Comparison of ENCODE assay signal across 19 mouse cellular contexts in the genomic region with DNA sequence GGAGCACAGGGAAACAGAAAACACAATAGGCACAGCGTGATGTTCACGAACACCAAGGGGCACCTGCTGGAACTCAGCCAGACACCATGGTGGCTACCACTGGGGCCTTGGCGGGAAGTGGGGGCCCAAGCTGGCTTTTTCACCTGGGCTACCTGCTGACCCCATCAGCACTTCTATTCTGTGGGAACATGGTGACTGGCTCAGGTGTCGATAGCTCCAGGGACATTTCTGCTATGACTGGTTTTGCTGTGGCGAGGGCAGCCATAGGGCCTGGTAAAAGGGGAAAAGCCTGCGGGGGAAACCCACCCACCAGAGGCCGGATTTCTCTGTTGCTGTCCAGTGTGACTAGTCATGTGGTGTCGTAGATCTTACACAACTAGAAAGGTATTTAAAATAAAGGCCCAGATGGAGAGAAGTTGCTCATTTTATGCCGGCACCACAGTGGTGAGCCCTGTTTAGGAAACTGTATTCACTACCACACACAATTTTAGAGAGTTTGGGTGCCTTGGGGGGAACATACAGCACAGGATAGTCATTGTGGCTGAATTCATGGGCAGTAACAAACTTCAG. TPM values are rescaled to one million over a fixed set of nuclear protein-coding genes. Genes with fewer than 3 reads are reported as not detected.
A peak's percentile ranks its signal among the peaks of the same experiment; 100 is the strongest.
DNase-seq lines count a peak whose midpoint lies in the region; TF ChIP-seq lines count a peak whose summit lies in the region.
"Had no signal": no experiment of that assay in that cellular context is flagged by ENCODE, and none has a peak within 500 bp of the region (broad histone marks: within the 10 kb centered on the region; RNA-seq: fewer than 3 reads in every experiment).

No protein-coding gene starts in this region.

- peak; percentile 74 for DNase-seq in heart, adult 11 months
- DNase-seq in heart, postnatal 14 days, result no peak
- DNase-seq in spleen, postnatal 36 days (ENCODE audit: low spot score in 2 of 2), result peak; percentile 5 to 7
- DNase-seq in spleen, adult 12 weeks (ENCODE audit: low spot score), result no peak
- DNase-seq in CH12.LX (ENCODE audit: extremely low read depth), result peak; percentile 36
- DNase-seq in layer of hippocampus, adult 2 months (ENCODE audit: low spot score in 2 of 2), result no peak
- no peak for DNase-seq in embryo, embryonic 11 days
- DNase-seq: adrenal gland, adult 2 months; adrenal gland, postnatal 14 days; adrenal gland, postnatal 36 days; cerebellum, adult 11-12 months; cerebellum, adult 2 months; cerebellum, adult 9-10 months had no signal

- peak overlapping the region; percentile 57 to 64 (median 58) for H3K4me3 ChIP-seq in CH12.LX (replicated peaks in 1 of 3; ENCODE audit: low read depth in 2 of 3, low read length in 2 of 3, poor library complexity in 1 of 3)
- H3K4me3 ChIP-seq in layer of hippocampus, adult 2 months, result no peak overlapping the region
- H3K4me3 ChIP-seq: embryonic facial prominence, embryonic 13.5 days; embryonic facial prominence, embryonic 15.5 days; erythroblast, embryonic 14.5 days; forebrain, embryonic 10.5 days; forebrain, embryonic 12.5 days had no signal

- H3K27ac ChIP-seq in CH12.LX (ENCODE audit: insufficient read depth, low read depth), result peak overlapping the region; percentile 96
- no peak overlapping the region for H3K27ac ChIP-seq in layer of hippocampus, adult 2 months
- H3K27ac ChIP-seq: embryonic facial prominence, embryonic 13.5 days; embryonic facial prominence, embryonic 15.5 days; forebrain, embryonic 10.5 days; forebrain, embryonic 12.5 days had no signal

- peak overlapping the region; percentile 91 for H3K4me2 ChIP-seq in CH12.LX (ENCODE audit: insufficient read depth, low read depth, poor library complexity, severe bottlenecking)
- H3K4me2 ChIP-seq: embryonic facial prominence, embryonic 13.5 days; embryonic facial prominence, embryonic 15.5 days; forebrain, embryonic 12.5 days had no signal

- no peak for TF ChIP-seq CTCF in CH12.LX (conservative IDR thresholded peaks at IDR 0.05 in 1 of 2, IDR thresholded peaks at IDR 0.05 in 1 of 2; ENCODE audit: low read depth in 2 of 2, low read length in 2 of 2)
- TF ChIP-seq CTCF in layer of hippocampus, adult 2 months (conservative IDR thresholded peaks at IDR 0.05), result no peak

- H3K4me1 ChIP-seq in CH12.LX (ENCODE audit: control insufficient read depth in 1 of 2, insufficient read depth in 2 of 2), result peaks cover 15 to 46% of the 10 kb centered on the region in 2 experiments
- H3K4me1 ChIP-seq: forebrain, embryonic 12.5 days had no signal

- no peaks in the 10 kb centered on the region for H3K9me3 ChIP-seq in CH12.LX (replicated peaks; ENCODE audit: low read length)
- H3K9me3 ChIP-seq: embryonic facial prominence, embryonic 13.5 days; embryonic facial prominence, embryonic 15.5 days; forebrain, embryonic 10.5 days; forebrain, embryonic 12.5 days had no signal

- H3K9ac ChIP-seq in CH12.LX (ENCODE audit: insufficient read depth, low read depth), result peak overlapping the region; percentile 94
- H3K9ac ChIP-seq: embryonic facial prominence, embryonic 13.5 days; embryonic facial prominence, embryonic 15.5 days; forebrain, embryonic 12.5 days had no signal

- intact Hi-C loops in heart, postnatal 14 days (cut with DNase I), result no loop called here

- no peak for TF ChIP-seq POLR2A in CH12.LX (IDR thresholded peaks at IDR 0.05; ENCODE audit: low read depth, low read length)

- dilution Hi-C loops in CH12.LX (cut with MboI; ENCODE audit: extremely low pct_ligation_motif_present, extremely low pct_unique_long_range_greater_than_20kb, low sequenced_read_pairs), result no loop called here

- peaks cover 24% of the 10 kb centered on the region for H3K79me2 ChIP-seq in CH12.LX (replicated peaks; ENCODE audit: control insufficient read depth, extremely low read depth, insufficient read depth, poor library complexity, severe bottlenecking)

- no peak for TF ChIP-seq RAD21 in CH12.LX (IDR thresholded peaks at IDR 0.05; ENCODE audit: low read depth, low read length)

- TF ChIP-seq EP300 in CH12.LX (IDR thresholded peaks at IDR 0.05; ENCODE audit: low read length), result no peak

- no peaks in the 10 kb centered on the region for H3K27me3 ChIP-seq in CH12.LX (replicated peaks)
- H3K27me3 ChIP-seq: embryonic facial prominence, embryonic 13.5 days; embryonic facial prominence, embryonic 15.5 days; forebrain, embryonic 12.5 days had no signal

- peaks cover 4 to 22% of the 10 kb centered on the region in 2 experiments for H3K36me3 ChIP-seq in CH12.LX (replicated peaks in 1 of 2; ENCODE audit: control insufficient read depth in 1 of 2, insufficient read depth in 1 of 2, low read length in 1 of 2)
- H3K36me3 ChIP-seq: embryonic facial prominence, embryonic 15.5 days had no signal

- in situ Hi-C loops in CH12.LX (cut with MboI; ENCODE audit: low pct_ligation_motif_present, low pct_unique_long_range_greater_than_20kb, low sequenced_read_pairs), result loop anchor here (10.0 kb wide), 2 partner anchors 136 to 216 kb away; partner anchors contain the start of gene Phip

TF ChIP-seq in CH12.LX, 34 proteins besides CTCF, POLR2A, EP300 and RAD21:
- TF ChIP-seq BHLHE40 (IDR thresholded peaks at IDR 0.05; ENCODE audit: low read depth, low read length), result peak; percentile 56; the same call in 1 of the 2 replicates
- TF ChIP-seq MXI1 (IDR thresholded peaks at IDR 0.05; ENCODE audit: low read depth, low read length), result peak; percentile 56
- TF ChIP-seq ETS1 (conservative IDR thresholded peaks at IDR 0.05; ENCODE audit: low read depth, low read length), result peak; percentile 49
- peak; percentile 70; the same call in 1 of the 2 replicates for TF ChIP-seq RCOR1 (conservative IDR thresholded peaks at IDR 0.05; ENCODE audit: low read depth, low read length)
- TF ChIP-seq HCFC1 (IDR thresholded peaks at IDR 0.05; ENCODE audit: low read depth, low read length), result no peak; the same call in 1 of the 2 replicates
- TF ChIP-seq NELFE (IDR thresholded peaks at IDR 0.05; ENCODE audit: low read depth, low read length), result peak; percentile 10
- TF ChIP-seq GABPA (IDR thresholded peaks at IDR 0.05; ENCODE audit: insufficient replicate concordance, low read depth, low read length), result no peak
- 0 out of 2 replicates have a peak, but pooled peaks have one; percentile 62 for TF ChIP-seq POLR2AphosphoS2 (IDR thresholded peaks at IDR 0.05; ENCODE audit: low read depth, low read length)
- TF ChIP-seq JUN (IDR thresholded peaks at IDR 0.05; ENCODE audit: insufficient read depth, low read depth, low read length), result no peak
- TF ChIP-seq SIN3A (IDR thresholded peaks at IDR 0.05; ENCODE audit: low read length), result peak; percentile 62; the same call in 1 of the 2 replicates
- peak; percentile 38 for TF ChIP-seq MAX (IDR thresholded peaks at IDR 0.05; ENCODE audit: low read length)
- TF ChIP-seq TBP (conservative IDR thresholded peaks at IDR 0.05; ENCODE audit: low read depth, low read length), result 0 out of 2 replicates have a peak, but pooled peaks have one; percentile 30
- TF ChIP-seq TCF12 (IDR thresholded peaks at IDR 0.05; ENCODE audit: low read depth, low read length), result no peak
- peak; percentile 55; the same call in 1 of the 2 replicates for TF ChIP-seq USF1 (IDR thresholded peaks at IDR 0.05; ENCODE audit: low read depth, low read length)
- TF ChIP-seq ZMIZ1 (IDR thresholded peaks at IDR 0.05; ENCODE audit: low read depth, low read length), result peak; percentile 65
- peak; percentile 57; the same call in 1 of the 2 replicates for TF ChIP-seq MEF2A (IDR thresholded peaks at IDR 0.05; ENCODE audit: borderline replicate concordance, low read depth, low read length)
- peak; percentile 70 for TF ChIP-seq CHD1 (IDR thresholded peaks at IDR 0.05; ENCODE audit: low read depth, low read length)
- no peak for TF ChIP-seq NRF1 (IDR thresholded peaks at IDR 0.05; ENCODE audit: low read depth, low read length)
- no peak for TF ChIP-seq USF2 (conservative IDR thresholded peaks at IDR 0.05; ENCODE audit: low read depth, low read length)
- peak; percentile 58; the same call in 1 of the 2 replicates for TF ChIP-seq IRF4 (IDR thresholded peaks at IDR 0.05; ENCODE audit: low read depth, low read length)
- TF ChIP-seq ZKSCAN1 (IDR thresholded peaks at IDR 0.05; ENCODE audit: borderline replicate concordance, low read depth, low read length), result no peak
- no peak for TF ChIP-seq JUND (conservative IDR thresholded peaks at IDR 0.05; ENCODE audit: low read depth, low read length)
- TF ChIP-seq MYC (IDR thresholded peaks at IDR 0.05; ENCODE audit: low read depth, low read length), result peak; percentile 6
TF ChIP-seq in CH12.LX: peak in this region for 15.

RNA-seq across cellular contexts. Expression of gene Hmgn3, which starts 35.3 kb away (rescaled TPM):
- total RNA-seq in heart, postnatal 14 days (2021), result 10 to 100 TPM; 20.2 to 26.6 TPM
- total RNA-seq in CH12.LX (2012; rRNA removed), result 50.8 and 63.3 TPM in 2 replicates
- 167 and 183 TPM in 2 replicates for total RNA-seq in CH12.LX (2014; rRNA removed)
- 98.1 and 121 TPM in 2 replicates for polyA plus RNA-seq in CH12.LX (2012; ENCODE audit: insufficient read length, low read depth)
- total RNA-seq in layer of hippocampus, adult 2 months (2021), result 10 to 100 TPM; 86.8 to 89.5 TPM
- total RNA-seq: MEL had no signal
- polyA plus RNA-seq: erythroblast, embryonic 14.5 days had no signal

Comparison
In these comparisons a context has a peak if more than half of its experiments do, and no peak if none do; other contexts are left out.
1. DNase-seq: peak in heart, adult 11 months (single experiment), spleen, postnatal 36 days (2 of 2) and CH12.LX (single experiment); none in heart, postnatal 14 days (0 of 2), spleen, adult 12 weeks (single experiment), layer of hippocampus, adult 2 months (0 of 2) and embryo, embryonic 11 days (single experiment).